Mouse (Mus musculus): ENCODE data around the gene Mast2. TPM values are rescaled to one million over a fixed set of nuclear protein-coding genes. Genes with fewer than 3 reads are reported as not detected.

Gene Mast2
- polyA plus RNA-seq, 1 experiment from 2014 or later, result 6.2 TPM

DNA sequence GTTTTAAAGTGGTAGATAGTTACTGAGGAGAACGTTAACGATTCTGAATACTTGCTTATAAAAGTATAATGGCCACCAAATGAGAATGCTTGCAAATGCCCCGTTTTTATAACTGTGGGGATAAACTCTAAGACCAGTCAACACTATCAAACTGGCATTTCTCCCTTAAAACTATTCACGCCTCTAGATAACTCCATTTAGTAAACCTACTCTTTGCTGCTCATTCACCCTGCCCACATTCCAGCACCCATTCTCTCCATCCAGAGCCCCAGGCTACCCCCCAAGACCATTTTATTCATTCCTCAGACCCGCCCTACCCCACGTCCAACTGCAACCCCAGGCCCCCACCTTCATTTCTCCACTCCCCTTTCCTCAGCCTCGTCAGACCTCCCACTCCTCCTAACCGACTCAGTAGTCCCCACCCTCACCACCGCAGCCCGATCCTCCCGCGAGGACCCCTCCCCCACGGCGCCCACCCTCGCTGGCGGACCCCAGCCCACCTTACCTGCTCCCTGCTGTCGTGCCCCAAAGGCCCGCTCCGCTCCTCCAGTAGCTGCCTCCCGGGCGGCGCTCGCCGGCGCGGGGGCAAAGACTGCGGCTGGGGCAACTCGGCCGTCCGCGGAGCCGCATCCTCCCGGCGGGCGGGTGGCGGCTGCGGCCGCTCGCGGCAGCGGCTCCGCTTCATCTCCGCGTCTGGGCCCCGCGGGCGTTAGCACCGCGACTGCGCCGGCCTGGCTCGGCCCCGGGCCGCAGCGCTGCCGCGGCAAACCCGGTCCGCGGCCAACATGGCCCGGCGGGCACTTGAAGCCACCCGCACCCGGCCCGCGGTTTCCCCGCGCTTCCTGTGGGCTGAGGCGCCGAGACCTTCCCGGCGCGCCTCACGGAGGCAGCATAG lies 505 bp downstream of the Mast2 start:
- WGBS (ENCODE audit: insufficient replicate concordance), result 1% methylated on average over 74 of the region's 74 CpGs
- peak overlapping the region; percentile 87 for H3K27ac ChIP-seq (replicated peaks)

DNA sequence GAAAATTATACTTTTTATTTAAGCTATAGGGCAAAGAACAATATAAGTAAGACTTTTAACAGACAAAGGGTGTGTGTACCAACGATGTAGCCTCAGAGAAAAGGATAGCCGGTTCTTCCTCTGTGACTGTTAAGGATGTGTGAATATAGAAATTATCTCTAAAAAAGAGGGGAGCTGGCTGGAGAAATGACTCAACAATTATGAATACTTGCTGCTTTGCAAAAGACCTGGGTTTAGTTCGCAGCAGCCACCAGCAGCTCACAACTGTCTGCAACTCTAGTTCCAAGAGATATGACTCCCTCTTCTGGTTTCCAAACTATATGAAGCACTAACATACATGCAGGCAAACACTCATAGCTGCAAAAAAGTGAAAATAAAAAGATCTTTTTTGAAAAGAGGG lies 2.0 kb downstream of the Mast2 start:
- 87% methylated on average over 3 of the region's 3 CpGs for WGBS (ENCODE audit: insufficient replicate concordance)
- no peak overlapping the region for H3K4me3 ChIP-seq (replicated peaks)
- no peak overlapping the region for H3K9ac ChIP-seq
- H3K4me1 ChIP-seq (replicated peaks), result peaks cover 36% of the 10 kb centered on the region
- no peaks in the 10 kb centered on the region for H3K9me3 ChIP-seq (replicated peaks)
- H3K36me3 ChIP-seq (replicated peaks), result no peaks in the 10 kb centered on the region
- no peak overlapping the region for H3K27ac ChIP-seq (replicated peaks)
- no peak for ATAC-seq (ENCODE audit: insufficient read depth)
- peak overlapping the region; percentile 88; the same call in 1 of the 2 replicates for H3K4me2 ChIP-seq
- H3K27me3 ChIP-seq, result no peaks in the 10 kb centered on the region

More for the DNA sequence above, 505 bp downstream of the Mast2 start:
- Histone ChIP-seq H3K27me3 (no peaks in the 10 kb centered on the region), H3K4me2 (peak overlapping the region; percentile 88), H3K4me3 (replicated peaks) (peak overlapping the region; percentile 95), H3K36me3 (replicated peaks) (no peaks in the 10 kb centered on the region), H3K4me1 (replicated peaks) (peaks cover 36% of the 10 kb centered on the region), H3K9me3 (replicated peaks) (no peaks in the 10 kb centered on the region), H3K9ac (peak overlapping the region; percentile 98)
- peak; percentile 59 for ATAC-seq (ENCODE audit: insufficient read depth)

DNA sequence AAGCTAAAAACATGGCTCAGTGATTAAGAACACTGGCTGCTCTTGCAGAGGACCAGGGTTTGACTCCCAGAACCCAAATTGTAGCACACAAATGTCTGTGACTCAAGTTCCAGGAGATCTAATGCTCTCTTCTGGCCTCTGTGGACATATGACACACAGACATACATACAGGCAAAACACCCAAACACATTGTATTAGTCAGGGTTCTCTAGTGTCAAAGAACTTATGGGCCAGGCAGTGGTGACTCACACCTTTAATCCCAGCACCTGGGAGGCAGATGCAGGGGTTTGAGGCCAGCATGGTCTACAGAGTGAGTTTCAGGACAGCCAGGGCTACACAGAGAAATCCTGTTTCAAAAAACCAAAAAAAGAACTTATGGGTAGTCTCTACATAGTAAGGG lies 12.4 kb downstream of the Mast2 start:
- ATAC-seq (ENCODE audit: insufficient read depth), result no peak
- Histone ChIP-seq H3K27me3 (no peaks in the 10 kb centered on the region), H3K4me1 (replicated peaks) (peaks cover 5% of the 10 kb centered on the region), H3K4me2 (no peak overlapping the region), H3K36me3 (replicated peaks) (no peaks in the 10 kb centered on the region), H3K9ac (no peak overlapping the region), H3K27ac (replicated peaks) (no peak overlapping the region), H3K9me3 (replicated peaks) (no peaks in the 10 kb centered on the region), H3K4me3 (replicated peaks) (no peak overlapping the region)

DNA sequence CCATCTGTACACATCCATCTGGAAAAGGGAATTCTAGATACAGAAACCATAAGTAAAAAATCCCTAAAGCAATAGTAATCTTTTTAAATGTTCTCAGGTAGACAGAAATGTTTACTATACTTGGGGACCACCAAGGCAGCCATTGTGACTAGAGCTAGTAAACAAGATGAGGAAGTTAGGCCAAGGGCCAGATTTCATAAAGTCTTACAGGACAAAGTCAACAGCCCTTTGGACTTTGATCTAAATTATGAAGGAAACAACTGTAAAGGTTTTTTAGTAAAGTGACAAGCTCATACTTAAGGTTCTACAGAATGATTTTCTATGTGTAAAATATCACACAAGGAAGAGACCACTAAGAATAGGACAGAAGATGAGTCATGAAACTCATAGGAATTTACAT lies 14.0 kb downstream of the Mast2 start:
- H3K9me3 ChIP-seq (replicated peaks), result no peaks in the 10 kb centered on the region
- H3K27me3 ChIP-seq, result no peaks in the 10 kb centered on the region
- no peak overlapping the region for H3K27ac ChIP-seq (replicated peaks)
- no peaks in the 10 kb centered on the region for H3K36me3 ChIP-seq (replicated peaks)
- H3K4me2 ChIP-seq, result no peak overlapping the region
- peaks cover 5% of the 10 kb centered on the region for H3K4me1 ChIP-seq (replicated peaks)
- no peak overlapping the region for H3K9ac ChIP-seq
- no peak for ATAC-seq (ENCODE audit: insufficient read depth)
- no peak overlapping the region for H3K4me3 ChIP-seq (replicated peaks)

DNA sequence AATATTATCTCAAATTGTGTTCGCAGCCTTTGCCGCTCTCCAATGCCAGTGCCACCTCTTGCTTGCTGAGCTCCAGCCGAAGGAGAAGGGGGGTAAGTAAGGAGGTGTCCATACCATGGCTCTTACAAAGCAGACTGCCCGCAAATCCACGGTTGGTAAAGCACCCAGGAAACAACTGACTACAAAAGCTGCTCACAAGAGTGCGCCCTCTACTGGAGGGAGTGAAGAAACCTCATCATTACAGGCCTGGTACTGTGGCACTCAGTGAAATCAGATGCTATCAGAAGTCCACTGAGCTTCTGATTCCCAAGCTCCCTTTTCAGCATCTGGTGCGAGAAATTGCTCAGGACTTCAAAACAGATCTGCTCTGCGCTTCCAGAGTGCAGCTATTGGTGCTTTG lies 15.3 kb downstream of the Mast2 start:
- Histone ChIP-seq H3K4me2 (0 out of 2 replicates have a peak overlapping the region, but pooled peaks have one; percentile 29), H3K36me3 (replicated peaks) (no peaks in the 10 kb centered on the region), H3K9me3 (replicated peaks) (no peaks in the 10 kb centered on the region), H3K27ac (replicated peaks) (no peak overlapping the region), H3K4me3 (replicated peaks) (no peak overlapping the region), H3K9ac (no peak overlapping the region), H3K27me3 (no peaks in the 10 kb centered on the region), H3K4me1 (replicated peaks) (peaks cover 5% of the 10 kb centered on the region)
- no peak for ATAC-seq (ENCODE audit: insufficient read depth)
- WGBS (ENCODE audit: insufficient replicate concordance), result 36% methylated on average over 8 of the region's 8 CpGs

DNA sequence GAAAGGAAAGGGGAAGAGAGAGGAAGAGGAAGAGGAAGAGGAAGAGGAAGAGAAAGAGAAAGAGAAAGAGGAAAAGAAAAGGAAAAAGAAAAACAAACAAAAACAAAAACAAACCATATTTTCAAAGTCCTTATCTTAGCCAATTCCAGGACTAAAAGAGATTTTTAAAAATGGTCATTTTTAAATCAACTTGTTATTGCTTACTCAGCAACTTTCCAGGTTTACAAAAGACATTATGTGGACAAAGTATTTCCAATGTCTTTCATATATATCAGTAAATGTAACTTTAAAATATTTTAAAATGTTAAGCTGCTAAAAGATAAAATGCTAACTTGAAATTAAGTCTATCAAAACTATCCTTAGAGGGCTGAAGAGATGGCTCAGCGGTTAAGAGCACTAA lies 24.6 kb downstream of the Mast2 start:
- no peak overlapping the region for H3K4me3 ChIP-seq (replicated peaks)
- 91% methylated on average over 1 of the region's 1 CpGs for WGBS (ENCODE audit: insufficient replicate concordance)
- no peaks in the 10 kb centered on the region for H3K27me3 ChIP-seq
- no peaks in the 10 kb centered on the region for H3K4me1 ChIP-seq (replicated peaks)
- H3K27ac ChIP-seq (replicated peaks), result no peak overlapping the region
- no peak for ATAC-seq (ENCODE audit: insufficient read depth)
- H3K4me2 ChIP-seq, result no peak overlapping the region
- H3K9ac ChIP-seq, result no peak overlapping the region
- no peaks in the 10 kb centered on the region for H3K36me3 ChIP-seq (replicated peaks)
- H3K9me3 ChIP-seq (replicated peaks), result no peaks in the 10 kb centered on the region

DNA sequence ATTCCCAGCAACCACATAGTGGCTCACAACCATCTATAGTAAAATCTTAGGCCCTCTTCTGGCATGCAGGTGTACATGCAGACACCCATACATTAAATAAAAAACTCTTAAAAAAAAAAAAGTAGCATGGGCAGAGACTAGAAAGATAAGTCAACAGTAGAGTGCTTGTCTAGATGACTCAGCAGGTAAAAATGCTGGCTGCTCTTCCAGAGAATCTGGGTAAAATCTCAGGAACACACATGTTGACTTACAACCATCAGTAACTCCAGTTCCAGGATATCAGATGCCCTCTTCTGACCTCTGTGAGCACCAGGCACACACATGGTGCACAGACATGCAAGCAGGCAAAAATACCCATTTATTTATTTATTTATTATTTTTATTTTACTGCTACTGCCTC lies 25.4 kb downstream of the Mast2 start:
- Histone ChIP-seq H3K9ac (no peak overlapping the region), H3K27ac (replicated peaks) (no peak overlapping the region)
- ATAC-seq (ENCODE audit: insufficient read depth), result no peak

DNA sequence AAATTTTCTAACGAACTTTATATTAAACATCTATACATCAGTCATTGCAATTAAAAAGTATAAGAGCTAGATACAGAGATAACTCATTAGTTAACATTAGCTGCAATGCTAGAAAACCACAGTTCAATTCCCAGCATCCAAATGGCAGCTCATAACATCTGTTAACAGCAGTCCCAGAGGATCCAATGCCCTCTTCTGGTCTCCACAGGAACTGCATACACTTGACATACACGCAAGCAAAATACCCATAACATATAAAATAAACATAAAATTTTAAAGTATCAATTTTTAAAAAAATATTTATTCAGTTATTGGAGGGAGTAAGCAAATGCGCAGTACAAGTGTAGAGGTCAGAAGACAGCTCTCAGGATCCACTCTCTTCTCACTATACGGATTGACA lies 28.4 kb downstream of the Mast2 start:
- WGBS (ENCODE audit: insufficient replicate concordance), result 88% methylated on average over 4 of the region's 4 CpGs
- Histone ChIP-seq H3K9me3 (replicated peaks) (no peaks in the 10 kb centered on the region), H3K4me2 (no peak overlapping the region), H3K4me3 (replicated peaks) (no peak overlapping the region), H3K27ac (replicated peaks) (no peak overlapping the region), H3K27me3 (no peaks in the 10 kb centered on the region), H3K4me1 (replicated peaks) (no peaks in the 10 kb centered on the region), H3K36me3 (replicated peaks) (no peaks in the 10 kb centered on the region), H3K9ac (no peak overlapping the region)
- ATAC-seq (ENCODE audit: insufficient read depth), result no peak

More for the DNA sequence above, 25.4 kb downstream of the Mast2 start:
- Histone ChIP-seq H3K27me3 (no peaks in the 10 kb centered on the region), H3K36me3 (replicated peaks) (no peaks in the 10 kb centered on the region), H3K4me3 (replicated peaks) (no peak overlapping the region), H3K4me1 (replicated peaks) (no peaks in the 10 kb centered on the region), H3K9me3 (replicated peaks) (no peaks in the 10 kb centered on the region), H3K4me2 (no peak overlapping the region)

DNA sequence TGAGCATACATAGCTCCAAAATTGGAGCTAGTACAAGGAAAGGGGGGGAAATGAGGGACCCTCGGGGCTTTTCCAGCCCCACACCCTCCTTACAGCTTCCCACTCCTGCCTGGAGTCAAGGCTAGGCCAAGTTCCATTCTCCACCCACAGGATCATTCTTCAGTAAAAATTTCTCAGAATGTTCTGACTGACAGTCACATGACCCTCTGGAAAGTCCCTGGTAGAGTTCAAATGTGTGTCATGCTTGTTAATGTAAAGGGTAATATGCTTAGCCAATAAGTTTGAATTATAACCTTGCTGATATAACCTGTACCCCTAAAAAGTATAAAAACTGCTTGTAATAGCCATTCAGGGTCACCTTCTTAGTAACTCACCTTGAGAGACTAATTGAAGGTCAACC lies 41.8 kb downstream of the Mast2 start:
- H3K27me3 ChIP-seq, result no peaks in the 10 kb centered on the region
- H3K36me3 ChIP-seq (replicated peaks), result no peaks in the 10 kb centered on the region
- H3K9me3 ChIP-seq (replicated peaks), result no peaks in the 10 kb centered on the region
- H3K4me2 ChIP-seq, result no peak overlapping the region
- no peak overlapping the region for H3K9ac ChIP-seq
- no peak overlapping the region for H3K4me3 ChIP-seq (replicated peaks)
- no peaks in the 10 kb centered on the region for H3K4me1 ChIP-seq (replicated peaks)
- no peak overlapping the region for H3K27ac ChIP-seq (replicated peaks)
- WGBS (ENCODE audit: insufficient replicate concordance), result 52% methylated on average over 1 of the region's 1 CpGs
- no peak for ATAC-seq (ENCODE audit: insufficient read depth)

DNA sequence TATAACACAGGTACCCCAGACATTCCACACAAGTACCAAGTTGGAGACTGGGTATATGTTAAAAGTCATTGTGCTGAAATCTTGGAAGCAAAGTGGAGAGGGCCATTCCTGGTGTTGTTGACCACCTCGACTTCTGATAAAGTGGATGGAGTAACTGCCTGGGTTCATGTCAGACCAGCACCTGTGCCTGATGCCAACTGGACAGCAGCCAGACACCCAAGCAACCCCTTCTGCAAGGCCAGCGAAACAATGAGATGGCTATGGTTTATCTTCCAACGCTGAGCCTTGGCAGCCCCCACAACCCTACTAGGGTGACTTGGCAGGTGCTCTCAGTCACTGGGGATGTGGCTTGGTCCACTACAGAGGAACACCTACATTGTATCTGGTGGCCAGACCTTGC lies 42.8 kb downstream of the Mast2 start:
- H3K9ac ChIP-seq, result no peak overlapping the region
- H3K4me2 ChIP-seq, result no peak overlapping the region
- H3K36me3 ChIP-seq (replicated peaks), result no peaks in the 10 kb centered on the region
- WGBS (ENCODE audit: insufficient replicate concordance), result 79% methylated on average over 3 of the region's 3 CpGs
- H3K4me1 ChIP-seq (replicated peaks), result no peaks in the 10 kb centered on the region
- no peak overlapping the region for H3K4me3 ChIP-seq (replicated peaks)
- H3K9me3 ChIP-seq (replicated peaks), result no peaks in the 10 kb centered on the region
- no peaks in the 10 kb centered on the region for H3K27me3 ChIP-seq
- no peak overlapping the region for H3K27ac ChIP-seq (replicated peaks)
- ATAC-seq (ENCODE audit: insufficient read depth), result no peak

DNA sequence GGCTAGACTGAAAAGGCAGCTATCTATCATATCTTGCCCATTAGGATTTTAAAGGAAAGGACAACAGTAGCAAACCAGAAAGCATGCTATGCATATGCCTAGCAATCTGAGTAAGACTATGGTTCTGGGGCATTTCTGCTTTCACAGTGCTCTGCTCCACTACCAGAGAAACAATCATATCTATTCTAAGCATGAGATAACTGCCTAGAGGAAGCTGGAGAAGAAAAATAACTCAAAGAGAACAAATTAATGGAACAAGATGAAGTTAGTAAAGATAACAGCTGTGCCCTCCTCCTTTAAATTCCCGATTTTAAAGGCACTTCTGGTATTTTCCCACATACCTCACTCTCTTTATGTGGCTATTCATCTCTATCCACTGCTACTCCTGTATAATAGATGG lies 51.0 kb downstream of the Mast2 start:
- Histone ChIP-seq H3K4me3 (replicated peaks) (no peak overlapping the region), H3K4me1 (replicated peaks) (no peaks in the 10 kb centered on the region), H3K9ac (no peak overlapping the region), H3K27ac (replicated peaks) (no peak overlapping the region), H3K4me2 (no peak overlapping the region), H3K36me3 (replicated peaks) (no peaks in the 10 kb centered on the region), H3K27me3 (no peaks in the 10 kb centered on the region), H3K9me3 (replicated peaks) (no peaks in the 10 kb centered on the region)
- 30% methylated on average over 1 of the region's 1 CpGs for WGBS (ENCODE audit: insufficient replicate concordance)
- ATAC-seq (ENCODE audit: insufficient read depth), result no peak

DNA sequence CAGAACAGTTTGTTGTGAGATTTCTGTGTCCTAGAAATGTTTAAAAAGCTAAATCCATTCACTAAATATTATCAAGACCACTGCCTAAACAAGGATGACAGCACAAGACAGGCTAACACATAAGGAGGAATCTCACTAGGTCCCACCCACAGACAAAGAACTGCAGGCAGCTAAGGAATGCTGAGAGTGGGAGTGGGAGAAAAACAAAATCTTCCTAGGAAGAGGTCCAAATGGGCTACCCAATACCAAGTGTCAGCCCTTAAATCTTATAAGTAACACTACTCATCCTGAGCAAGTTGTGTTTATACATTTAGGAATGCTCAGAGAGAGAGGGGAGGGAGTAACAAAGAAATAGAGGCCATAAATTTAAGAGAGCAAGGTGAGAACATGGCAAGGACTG lies 52.6 kb downstream of the Mast2 start:
- Histone ChIP-seq H3K27me3 (no peaks in the 10 kb centered on the region), H3K4me3 (replicated peaks) (no peak overlapping the region), H3K4me1 (replicated peaks) (no peaks in the 10 kb centered on the region), H3K36me3 (replicated peaks) (no peaks in the 10 kb centered on the region), H3K9me3 (replicated peaks) (no peaks in the 10 kb centered on the region), H3K9ac (no peak overlapping the region), H3K4me2 (no peak overlapping the region), H3K27ac (replicated peaks) (no peak overlapping the region)
- no peak for ATAC-seq (ENCODE audit: insufficient read depth)
